Mouse (Mus musculus): ENCODE results near the gene Birc5. TPM values are rescaled to one million over a fixed set of nuclear protein-coding genes. Genes with fewer than 3 reads are reported as not detected.
"Not testable (repeated sequence)": the region's sequence is repeated elsewhere in the genome, so short reads cannot be mapped to it uniquely, and the experiment has no call there.

Gene Birc5
- total RNA-seq, 2 experiments from 2014 or later: 63.1 to 69.1 TPM

- DNase-seq: no peak
These were observed 22.1 kb upstream of the Birc5 start for GRCm38 (mm10) chr11:117826916-117827315.

GRCm38 (mm10) chr11:117827386-117827785, 21.7 kb upstream of the Birc5 start:
- DNase-seq: no peak

DNA sequence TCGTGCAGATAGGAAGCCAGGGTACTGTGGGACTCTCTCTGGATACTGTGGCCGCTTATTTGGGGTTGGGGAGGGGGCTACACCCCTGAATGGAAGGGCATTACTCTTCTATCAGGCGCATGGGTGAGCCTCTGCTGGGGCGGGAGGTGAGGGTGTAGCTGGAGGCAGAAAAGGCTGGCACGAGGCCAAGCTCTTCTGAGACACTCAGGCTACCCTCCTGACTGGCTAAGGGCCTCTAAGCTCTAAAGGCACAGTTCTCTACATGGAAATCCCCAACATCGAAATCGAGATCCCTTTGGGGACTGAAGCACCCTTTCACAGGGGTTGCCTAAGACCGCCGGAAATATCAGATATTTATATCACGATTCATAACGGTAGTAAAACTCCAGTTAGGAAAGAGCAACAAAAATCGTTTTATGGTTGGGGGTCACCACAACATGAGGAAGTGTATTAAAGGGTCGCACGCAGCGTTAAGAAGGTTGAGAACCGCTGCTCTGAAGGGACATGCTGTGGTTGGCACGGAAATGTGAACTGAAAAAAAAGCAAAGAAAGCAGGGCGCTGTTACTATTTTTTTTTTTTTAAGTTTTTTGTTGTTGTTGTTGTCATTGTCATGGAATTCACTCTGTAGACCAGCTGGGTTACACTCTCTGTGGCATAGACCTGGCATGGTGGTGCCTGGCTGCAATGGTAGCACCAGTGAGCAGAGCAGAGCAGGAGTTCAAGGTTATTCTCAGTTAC, 20.7 kb upstream of the Birc5 start:
- peak; percentile 62 for DNase-seq

DNA sequence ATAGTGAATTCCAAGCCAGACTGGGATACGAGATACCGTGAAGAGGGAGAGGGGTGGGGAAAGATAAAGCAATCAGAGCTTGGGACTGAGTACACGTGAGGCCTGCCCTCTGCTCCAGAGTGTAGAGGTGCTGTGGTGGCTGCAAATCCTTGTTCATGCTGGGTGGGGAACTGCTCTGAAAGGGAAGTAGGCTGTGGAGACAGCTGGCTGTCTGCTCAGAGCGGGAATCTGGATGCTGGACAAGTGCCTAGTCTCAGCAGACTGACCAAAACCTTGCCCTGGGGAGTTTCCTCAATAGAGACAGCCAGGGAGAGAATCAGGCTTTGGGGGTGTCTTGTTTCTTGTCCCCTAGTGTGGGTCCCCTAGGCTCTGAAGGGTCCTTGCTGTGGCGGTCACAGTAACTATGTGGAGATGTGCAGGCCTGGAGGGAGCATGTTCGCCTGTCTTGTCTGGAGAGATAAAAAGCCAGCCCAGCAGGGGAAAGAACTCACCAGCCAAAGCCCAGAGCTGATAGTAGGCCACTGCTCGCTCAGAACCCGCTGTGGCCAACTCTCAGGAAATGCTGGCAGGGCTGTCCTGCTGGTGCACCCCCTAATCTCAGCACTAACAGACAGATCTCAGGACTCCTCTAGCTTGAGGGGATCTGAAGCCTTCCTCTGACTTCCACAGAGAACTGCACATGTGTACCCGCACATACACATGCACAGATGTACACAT, 20.0 kb upstream of the Birc5 start:
- peak; percentile 69 for DNase-seq

- peak; percentile 56 for DNase-seq
These were observed 19.3 kb upstream of the Birc5 start for GRCm38 (mm10) chr11:117829671-117830215.

- DNase-seq: no peak
These were observed 18.6 kb upstream of the Birc5 start for GRCm38 (mm10) chr11:117830401-117830800.

DNA sequence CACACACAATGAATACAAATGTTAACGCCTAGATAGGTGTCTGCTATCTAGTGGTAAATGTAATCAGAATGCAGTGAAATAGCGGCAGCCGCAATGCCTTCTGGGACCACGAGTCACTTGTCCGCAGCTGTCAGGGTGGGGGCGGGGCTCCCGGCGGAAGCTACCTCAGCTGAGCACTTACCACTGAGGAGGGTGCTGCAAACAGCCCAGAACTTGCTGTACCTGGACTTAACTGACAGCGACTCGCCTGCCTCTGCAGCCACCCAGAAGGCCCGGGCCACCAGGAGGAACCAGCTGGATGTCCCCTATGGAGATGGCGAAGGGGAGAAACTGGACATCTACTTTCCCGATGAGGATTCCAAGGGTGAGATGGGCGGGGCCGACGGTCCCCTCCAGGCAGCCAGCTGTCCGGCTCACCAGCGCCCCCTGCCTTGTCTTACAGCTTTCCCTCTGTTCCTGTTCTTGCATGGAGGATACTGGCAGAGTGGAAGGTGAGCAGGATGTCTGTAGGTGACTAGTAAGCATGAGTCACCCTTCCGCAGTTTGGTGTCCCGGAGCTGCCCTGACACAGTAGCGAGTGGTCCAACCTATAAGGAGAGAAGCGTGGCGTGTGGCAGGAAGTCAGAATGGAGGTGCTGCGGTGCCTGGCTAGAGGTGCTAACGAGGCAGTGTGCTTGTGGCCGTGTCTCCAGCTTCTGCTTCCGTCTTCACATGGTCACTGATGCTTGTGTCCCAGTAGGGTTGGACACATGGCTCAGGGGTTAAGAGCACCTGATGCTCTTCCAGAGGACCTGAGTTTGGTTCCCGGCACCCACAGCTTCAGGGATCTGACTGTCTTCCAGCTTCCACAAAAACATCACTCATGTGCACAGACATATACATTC, 16.7 kb upstream of the Birc5 start:
- DNase-seq: peak; percentile 83

DNA sequence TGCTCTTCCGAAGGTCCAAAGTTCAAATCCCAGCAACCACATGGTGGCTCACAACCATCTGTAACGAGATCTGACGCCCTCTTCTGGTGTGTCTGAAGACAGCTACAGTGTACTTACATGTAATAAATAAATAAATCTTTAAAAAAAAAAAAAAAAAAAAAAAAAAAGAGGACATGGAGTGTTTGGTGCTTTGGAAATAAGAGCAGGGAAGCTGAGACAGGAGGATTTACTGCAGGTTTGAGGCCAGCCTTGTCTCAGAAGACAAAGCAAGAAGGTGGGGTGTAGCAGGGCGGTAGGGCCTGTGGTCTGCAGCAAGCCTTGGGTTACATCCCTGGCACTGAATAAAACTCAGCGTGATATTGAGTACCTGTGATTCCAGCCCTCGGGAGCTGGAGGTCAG, 15.5 kb upstream of the Birc5 start:
- DNase-seq: not testable (repeated sequence)

GRCm38 (mm10) chr11:117834086-117834485, 15.0 kb upstream of the Birc5 start:
- no peak for DNase-seq

- no peak for DNase-seq
These were observed 12.7 kb upstream of the Birc5 start for GRCm38 (mm10) chr11:117836306-117836705.

DNA sequence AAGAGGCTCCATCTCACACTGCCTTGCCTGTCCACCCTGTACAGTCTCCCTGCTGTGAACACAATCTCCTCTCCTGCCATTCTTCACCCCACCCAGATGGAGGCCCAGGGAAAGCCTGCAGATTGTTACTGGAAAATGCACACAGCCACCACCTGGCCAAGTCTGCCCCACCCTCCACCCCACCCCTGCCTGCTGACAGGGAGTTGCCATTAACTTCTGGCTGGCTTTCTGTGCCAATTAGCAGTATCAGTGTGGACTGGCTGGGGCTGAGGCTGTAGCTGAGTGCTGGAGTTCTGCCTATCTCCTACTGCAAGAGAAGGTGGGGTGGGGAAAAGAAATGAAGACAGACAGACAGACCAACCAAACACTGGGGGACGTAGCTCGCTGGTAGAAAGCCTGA, 10.5 kb upstream of the Birc5 start:
- peak; percentile 62 for DNase-seq

GRCm38 (mm10) chr11:117839021-117839420, 10.0 kb upstream of the Birc5 start:
- no peak for DNase-seq

- no peak for DNase-seq
These were observed 8.1 kb upstream of the Birc5 start for GRCm38 (mm10) chr11:117840910-117841309.

- DNase-seq: no peak
These were observed 5.6 kb upstream of the Birc5 start for GRCm38 (mm10) chr11:117843434-117843833.

GRCm38 (mm10) chr11:117844997-117845396, 4.1 kb upstream of the Birc5 start:
- no peak for DNase-seq

GRCm38 (mm10) chr11:117845651-117846050, 3.4 kb upstream of the Birc5 start:
- DNase-seq: no peak

DNA sequence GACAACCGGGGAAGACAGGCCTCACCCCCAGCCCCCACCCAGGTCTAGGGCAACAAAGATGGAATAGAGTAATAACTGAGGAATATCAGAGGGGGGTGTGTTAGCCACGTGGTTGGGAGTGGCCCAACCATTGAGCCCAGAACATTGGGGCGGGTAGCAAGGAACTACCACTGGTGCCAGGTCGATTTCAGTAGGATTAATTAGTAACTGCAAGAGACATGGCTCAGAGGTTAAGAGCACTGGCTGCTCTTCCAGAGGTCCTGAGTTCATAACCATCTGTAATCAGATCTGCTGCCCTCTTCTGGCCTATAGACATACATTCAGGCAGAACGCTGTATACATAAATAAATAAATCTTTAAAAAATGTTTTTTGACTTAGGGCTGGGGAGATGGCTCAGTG, 2.4 kb upstream of the Birc5 start:
- DNase-seq: no peak

DNA sequence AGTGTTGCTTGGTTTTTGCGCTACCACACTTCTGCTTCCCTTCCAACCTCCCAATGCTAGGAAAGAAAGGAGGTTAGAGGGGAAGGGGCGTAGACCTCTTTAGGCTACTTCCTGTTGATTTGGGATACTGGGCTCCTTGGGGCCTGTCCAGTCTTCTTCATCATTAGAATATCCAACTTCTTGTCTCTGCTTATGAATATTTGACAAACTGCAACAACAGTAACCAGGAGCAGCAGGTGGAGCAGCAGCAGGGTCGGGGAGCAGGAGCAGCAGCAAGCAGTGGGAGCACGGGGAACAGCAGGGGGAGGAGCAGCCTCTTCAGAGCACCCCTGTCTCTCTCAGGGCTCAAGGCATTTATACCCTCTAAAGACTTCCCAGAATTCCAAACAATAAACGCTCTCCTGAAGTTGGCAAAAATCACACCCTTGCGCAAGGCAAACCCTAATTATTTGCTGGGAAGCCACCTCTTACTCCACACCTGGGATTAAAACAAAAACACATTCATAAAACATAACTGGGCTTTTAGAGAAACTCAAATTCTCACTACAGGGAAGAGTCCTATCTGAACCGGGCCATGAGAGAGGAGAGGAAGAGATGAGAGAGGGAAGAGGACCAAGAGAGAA, 1.3 kb upstream of the Birc5 start:
- no peak for DNase-seq

GRCm38 (mm10) chr11:117848271-117848984, 623 bp upstream of the Birc5 start:
- no peak for DNase-seq

- DNase-seq: no peak
These were observed 3.8 kb downstream of the Birc5 start for GRCm38 (mm10) chr11:117852875-117853274.

GRCm38 (mm10) chr11:117854241-117854640, 5.2 kb downstream of the Birc5 start:
- DNase-seq: no peak

GRCm38 (mm10) chr11:117855360-117855759, 6.3 kb downstream of the Birc5 start:
- DNase-seq: no peak

Measured in heart, postnatal 4 days (tissue).